Mouse (Mus musculus) myocyte (in vitro differentiated cells): Measurements from ENCODE around the gene Ttc29.

ENCODE experiments used
- MYOD1 ChIP-seq, 3 experiments: IDR thresholded peaks; one replicate each; pipeline ENCODE4 v1.6.1; 2011; ENCODE audit warnings: control low read depth in 2 of 3, low read depth in 2 of 3, mild to moderate bottlenecking in 2 of 3, moderate library complexity in 1 of 3; ENCODE audit not compliant: insufficient read length in 2 of 3, control insufficient read depth in 1 of 3
- POLR2A ChIP-seq: IDR thresholded peaks from one replicate; pipeline ENCODE4 v1.6.1; 2011; ENCODE audit warnings: low read depth, mild to moderate bottlenecking, control low read depth, moderate library complexity; ENCODE audit not compliant: insufficient read length
- TCF12 ChIP-seq: IDR thresholded peaks from one replicate; pipeline ENCODE4 v1.6.1; 2011; ENCODE audit warnings: mild to moderate bottlenecking, control low read depth; ENCODE audit not compliant: poor library complexity, insufficient read depth, severe bottlenecking

DNA sequence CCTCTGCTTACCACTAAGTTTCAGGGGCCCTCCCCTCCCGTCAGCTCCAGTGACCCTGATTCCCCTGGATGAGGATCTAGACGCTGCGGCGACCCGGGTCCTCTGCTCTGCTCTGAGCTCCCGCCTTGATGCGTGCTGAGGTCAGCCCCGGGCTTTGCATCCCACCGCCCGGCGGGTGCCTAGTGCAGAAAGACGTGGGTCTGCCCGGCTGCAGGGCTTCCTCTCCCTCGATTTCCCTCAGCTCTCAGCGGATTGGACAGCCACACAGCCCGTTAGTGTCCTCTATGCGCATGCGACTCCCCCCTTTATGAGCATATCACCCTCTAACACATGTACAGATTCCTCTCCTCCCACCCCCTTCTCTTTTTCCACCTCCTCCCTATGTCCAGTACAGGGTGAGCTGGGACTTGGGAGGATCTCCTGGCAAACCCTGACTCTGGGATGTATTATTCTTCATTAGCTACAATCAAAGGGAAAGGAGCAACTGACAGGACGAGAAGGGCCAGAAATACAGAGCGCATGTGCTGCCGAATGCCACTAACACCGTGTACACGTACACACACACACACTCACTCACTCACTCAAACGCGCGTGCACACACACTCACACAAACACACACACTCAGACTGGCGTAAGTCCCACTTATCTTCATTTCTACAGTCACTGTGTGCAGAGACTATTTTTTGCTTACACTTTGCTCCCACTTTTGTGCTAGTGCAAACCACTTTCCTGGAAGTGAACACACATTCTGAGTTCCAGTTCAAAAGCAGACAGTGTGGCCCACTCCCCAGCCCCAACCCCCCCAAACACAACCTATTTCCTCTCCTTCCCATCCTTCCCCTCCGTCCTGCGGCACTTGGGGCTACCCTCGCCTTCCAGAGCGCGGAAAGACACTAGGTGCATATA, 224.3 kb downstream of the Ttc29 start:
- no peak for TF ChIP-seq POLR2A
- TF ChIP-seq MYOD1 (IDR thresholded peaks at IDR 0.05; ENCODE audit: control insufficient read depth in 1 of 3, insufficient read length in 2 of 3, low read depth in 2 of 3), result no peak
- no peak for TF ChIP-seq TCF12
